Mouse (Mus musculus) small intestine, adult 2 months (tissue): ENCODE data around the gene Ugt1a6b. TPM values are rescaled to one million over a fixed set of nuclear protein-coding genes. Genes with fewer than 3 reads are reported as not detected.

Experiments
- H3K27ac ChIP-seq: fragments of 200-500 bp; 2 replicates; pipeline ENCODE4 v1.5.1; 2012; ENCODE audit warnings: low read depth, low read length, control low read depth, inconsistent platforms; ENCODE audit not compliant: insufficient read depth
- H3K27me3 ChIP-seq: fragments of 200-500 bp; 2 replicates; pipeline ENCODE4 v1.6.1; 2012; ENCODE audit warnings: mild to moderate bottlenecking, moderate library complexity, low read length, inconsistent platforms; ENCODE audit not compliant: control insufficient read depth, insufficient read depth
- H3K36me3 ChIP-seq: fragments of 200-500 bp; 2 replicates; pipeline ENCODE4 v1.6.1; 2012; ENCODE audit warnings: mild to moderate bottlenecking, low read length, control low read depth, inconsistent platforms; ENCODE audit not compliant: control insufficient read depth, insufficient read depth
- H3K4me1 ChIP-seq: fragments of 200-500 bp; 2 replicates; pipeline ENCODE4 v1.6.1; 2012; ENCODE audit warnings: low read length, inconsistent platforms, mixed read lengths; ENCODE audit not compliant: control insufficient read depth, insufficient read depth, insufficient read length
- H3K4me3 ChIP-seq: fragments of 200-500 bp; 2 replicates; pipeline ENCODE4 v1.5.1; 2012; ENCODE audit warnings: low read depth, mild to moderate bottlenecking, control low read depth, inconsistent platforms, low read length, moderate library complexity
- CTCF ChIP-seq: fragments of 200-500 bp; IDR thresholded peaks from 2 replicates; pipeline ENCODE4 v1.5.1; 2012; ENCODE audit warnings: low read depth, mild to moderate bottlenecking, control low read depth, inconsistent platforms, low read length, moderate library complexity, mixed read lengths; ENCODE audit not compliant: insufficient replicate concordance, insufficient read length; ENCODE audit errors: extremely low read depth
- POLR2A ChIP-seq: fragments of 200-500 bp; IDR thresholded peaks from 2 replicates; pipeline ENCODE4 v1.6.1; 2012; ENCODE audit warnings: low read depth, mild to moderate bottlenecking, control low read depth, inconsistent platforms, low read length, moderate library complexity
- WGBS: fragments of 180-500 bp; shearing (Covaris S2); methylation state at CpG from one replicate; pipeline ENCODE4 v1.1.7; 2018; 5-methylcytosine and 5-hydroxymethylcytosine counted together
- polyA plus RNA-seq: library from polyadenylated mRNA; depleted of rRNA; stranded (reverse); fragments of >200 nt; gene quantifications from 2 replicates; pipeline ENCODE4 v1.2.3, GENCODE M21; 2012

Ugt1a6b gene
- polyA plus RNA-seq, 1 experiment, result 2.7 TPM

- TF ChIP-seq CTCF (no peak), POLR2A (no peak)
- Histone ChIP-seq H3K27ac (no peak overlapping the region), H3K4me1 (peaks cover 2% of the 10 kb centered on the region; the same call in 1 of the 2 replicates), H3K36me3 (no peaks in the 10 kb centered on the region), H3K4me3 (no peak overlapping the region), H3K27me3 (no peaks in the 10 kb centered on the region)
- WGBS, result 69% methylated on average over 7 of the region's 7 CpGs
Observed at GRCm38 (mm10) chr1:88231803-88232499, 128.9 kb downstream of the Ugt1a6b start.

DNA sequence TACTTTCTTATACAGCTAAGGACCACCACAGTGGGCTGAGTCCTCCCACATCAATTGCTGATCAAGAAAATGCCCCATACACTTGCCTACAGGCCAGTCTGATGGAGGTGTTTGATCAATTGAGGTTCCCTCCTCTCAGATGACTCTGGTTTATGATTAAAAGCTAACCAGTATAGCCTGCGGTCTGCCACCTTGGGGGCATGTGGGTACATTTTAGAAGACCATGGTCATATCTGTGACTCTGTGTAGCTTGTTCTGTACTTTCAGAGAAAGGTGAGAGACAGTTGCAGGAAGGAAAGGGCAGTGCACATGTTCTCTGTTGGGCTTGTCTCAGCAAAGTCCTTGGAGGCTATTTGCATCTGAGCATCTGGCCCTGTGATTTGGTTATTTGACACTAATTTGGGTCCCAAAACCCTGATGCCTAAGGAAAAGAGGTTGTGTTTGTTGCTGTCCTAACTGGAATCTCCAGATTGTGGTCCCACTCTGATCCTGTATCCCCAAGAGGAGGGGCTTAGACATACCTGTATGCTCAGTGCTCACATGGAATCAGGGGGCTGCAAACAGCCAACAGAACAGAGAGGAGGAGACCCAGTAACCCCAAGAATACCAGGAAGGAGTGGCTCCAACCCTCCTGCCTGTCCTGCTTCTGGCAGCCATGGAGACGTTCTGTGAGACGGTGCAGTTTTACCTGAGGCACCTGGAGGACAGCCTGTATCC lies 129.8 kb downstream of the Ugt1a6b start:
- H3K27ac ChIP-seq, result no peak overlapping the region
- WGBS, result 55% methylated on average over 3 of the region's 3 CpGs
- TF ChIP-seq CTCF (no peak), POLR2A (no peak)

GRCm38 (mm10) chr1:88233421-88234247 lies 130.6 kb downstream of the Ugt1a6b start:
- Histone ChIP-seq H3K4me3 (no peak overlapping the region), H3K27ac (no peak overlapping the region), H3K4me1 (no peaks in the 10 kb centered on the region), H3K36me3 (no peaks in the 10 kb centered on the region), H3K27me3 (no peaks in the 10 kb centered on the region)
- TF ChIP-seq POLR2A (no peak), CTCF (no peak)
- 69% methylated on average over 14 of the region's 14 CpGs for WGBS

More for the DNA sequence above, 129.8 kb downstream of the Ugt1a6b start:
- H3K27me3 ChIP-seq, result no peaks in the 10 kb centered on the region
- H3K4me3 ChIP-seq, result no peak overlapping the region
- H3K36me3 ChIP-seq, result no peaks in the 10 kb centered on the region
- H3K4me1 ChIP-seq, result no peaks in the 10 kb centered on the region

DNA sequence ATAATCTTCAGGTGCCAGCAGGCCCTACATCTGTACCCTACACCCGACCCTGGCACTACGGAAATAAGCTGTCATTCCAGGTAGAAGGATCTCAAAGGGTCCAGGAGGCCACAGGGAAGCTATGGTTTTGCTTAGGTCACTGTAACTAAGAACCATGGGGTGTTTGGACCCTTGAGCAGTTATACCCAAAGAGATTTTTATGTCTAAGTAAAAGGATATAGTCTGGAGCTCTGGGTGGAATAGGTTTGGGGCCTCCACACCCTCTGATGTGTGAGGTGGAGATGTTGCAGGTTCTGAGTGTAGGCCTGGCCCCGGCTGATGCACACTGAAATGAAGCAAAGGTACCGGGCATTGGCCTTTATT lies 131.2 kb downstream of the Ugt1a6b start:
- Histone ChIP-seq H3K36me3 (no peaks in the 10 kb centered on the region), H3K27ac (no peak overlapping the region), H3K4me1 (no peaks in the 10 kb centered on the region), H3K27me3 (no peaks in the 10 kb centered on the region), H3K4me3 (no peak overlapping the region)
- WGBS, result 67% methylated on average over 4 of the region's 4 CpGs
- no peak for TF ChIP-seq CTCF

GRCm38 (mm10) chr1:88234646-88235045 lies 131.6 kb downstream of the Ugt1a6b start:
- Histone ChIP-seq H3K27ac (no peak overlapping the region), H3K36me3 (no peaks in the 10 kb centered on the region), H3K27me3 (no peaks in the 10 kb centered on the region), H3K4me1 (no peaks in the 10 kb centered on the region), H3K4me3 (no peak overlapping the region)
- TF ChIP-seq POLR2A, result no peak
- TF ChIP-seq CTCF, result no peak
- WGBS, result 41% methylated on average over 5 of the region's 5 CpGs

DNA sequence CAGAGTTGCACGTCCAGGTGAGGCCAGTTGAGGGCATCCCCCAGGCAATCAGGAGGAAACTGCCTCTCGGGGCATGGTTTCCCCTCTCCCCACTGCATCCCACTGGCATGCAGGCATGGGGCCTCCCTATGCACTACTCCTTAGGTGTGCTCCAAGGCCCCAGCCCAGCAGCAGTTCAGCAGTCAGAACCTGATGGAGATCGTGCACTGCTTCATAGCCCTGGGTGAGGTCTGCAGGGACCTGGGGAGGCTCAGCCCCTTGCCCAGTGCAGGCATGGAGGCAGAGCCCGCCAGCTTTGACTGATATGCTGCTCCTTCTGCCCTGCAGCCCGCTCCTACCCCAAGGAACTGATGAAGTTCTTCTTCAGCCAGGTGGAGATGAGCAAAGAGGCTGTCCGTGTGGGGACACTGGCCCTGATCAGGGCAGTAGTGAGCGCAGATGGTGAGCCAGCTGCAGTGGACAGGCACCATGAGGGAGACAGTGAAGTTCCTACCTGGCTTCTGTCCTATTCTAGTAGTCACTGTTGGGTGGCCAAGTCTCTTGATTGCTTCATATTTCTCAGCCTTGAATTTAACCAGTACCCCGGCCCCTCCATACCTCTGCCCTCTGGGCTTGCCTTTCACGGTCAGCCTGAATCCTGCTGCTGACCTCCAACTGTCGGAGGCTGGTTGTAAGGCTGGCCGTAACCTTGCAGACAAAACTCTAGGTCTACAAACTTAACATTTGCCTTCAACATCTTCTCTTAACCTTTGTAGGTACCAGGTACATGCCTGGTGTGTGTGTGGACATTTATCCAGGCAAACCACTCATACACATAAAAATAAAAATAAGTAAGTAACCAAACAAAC lies 132.2 kb downstream of the Ugt1a6b start:
- no peaks in the 10 kb centered on the region for H3K27me3 ChIP-seq
- WGBS, result 68% methylated on average over 11 of the region's 11 CpGs
- no peaks in the 10 kb centered on the region for H3K36me3 ChIP-seq
- H3K27ac ChIP-seq, result no peak overlapping the region
- no peak overlapping the region for H3K4me3 ChIP-seq
- H3K4me1 ChIP-seq, result no peaks in the 10 kb centered on the region
- TF ChIP-seq POLR2A (no peak), CTCF (no peak)

- Histone ChIP-seq H3K27ac (no peak overlapping the region), H3K27me3 (no peaks in the 10 kb centered on the region), H3K36me3 (no peaks in the 10 kb centered on the region), H3K4me3 (no peak overlapping the region), H3K4me1 (no peaks in the 10 kb centered on the region)
- WGBS, result 60% methylated on average over 4 of the region's 4 CpGs
- TF ChIP-seq CTCF (no peak), POLR2A (no peak)
Observed at GRCm38 (mm10) chr1:88235894-88236415, 132.9 kb downstream of the Ugt1a6b start.
